Mouse (Mus musculus) left cerebral cortex, adult 9 months (tissue): ENCODE measurements around the gene Lmbrd2.
"Not testable (repeated sequence)": the region's sequence is repeated elsewhere in the genome, so short reads cannot be mapped to it uniquely, and the experiment has no call there.

Experiments
- DNase-seq, 2 experiments: peaks; one replicate each; pipeline ENCODE4 v3.0.0; 2022; ENCODE audit warnings: low spot score in 2 of 2

Lmbrd2 gene

DNA sequence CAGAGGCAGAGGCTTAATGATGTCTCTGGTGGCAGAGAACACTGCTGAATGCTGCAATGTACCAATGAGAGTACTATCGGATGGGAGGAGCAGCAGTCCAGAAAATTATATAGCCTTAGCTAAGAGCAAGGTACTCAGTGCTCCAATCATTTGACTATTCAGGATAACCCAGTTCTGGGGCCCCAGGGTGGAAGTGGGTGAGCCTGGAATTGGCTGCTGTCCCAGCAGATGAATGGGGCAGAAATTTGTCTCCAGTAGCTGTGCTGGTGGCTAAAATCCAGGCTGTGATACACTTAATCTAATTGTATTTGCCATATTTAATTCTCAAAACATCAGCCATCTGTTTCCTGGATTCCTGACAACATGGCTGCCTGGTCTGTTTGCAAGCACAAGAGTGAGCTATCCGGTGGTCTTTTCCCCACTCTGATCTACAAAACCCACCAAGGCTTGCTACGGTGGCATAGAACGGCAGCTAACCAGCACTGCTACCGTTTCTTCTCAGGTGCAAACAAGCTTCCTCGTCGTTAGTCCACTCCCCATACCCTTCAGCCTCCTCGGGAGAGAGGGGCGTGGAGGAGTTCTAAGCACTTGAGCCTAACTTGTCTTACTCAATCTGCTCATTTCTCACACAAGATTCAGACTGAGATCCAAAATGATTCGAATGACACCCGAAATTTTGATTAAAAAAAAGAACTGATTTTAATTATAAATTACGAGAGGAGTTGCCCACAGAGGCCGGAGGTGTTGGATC is 7.5 kb upstream of the Lmbrd2 start:
- no peak for DNase-seq

- no peak for DNase-seq
Observed at GRCm38 (mm10) chr15:9134891-9135507, 5.4 kb upstream of the Lmbrd2 start.

GRCm38 (mm10) chr15:9139447-9139846 is 903 bp upstream of the Lmbrd2 start:
- no peak for DNase-seq

DNA sequence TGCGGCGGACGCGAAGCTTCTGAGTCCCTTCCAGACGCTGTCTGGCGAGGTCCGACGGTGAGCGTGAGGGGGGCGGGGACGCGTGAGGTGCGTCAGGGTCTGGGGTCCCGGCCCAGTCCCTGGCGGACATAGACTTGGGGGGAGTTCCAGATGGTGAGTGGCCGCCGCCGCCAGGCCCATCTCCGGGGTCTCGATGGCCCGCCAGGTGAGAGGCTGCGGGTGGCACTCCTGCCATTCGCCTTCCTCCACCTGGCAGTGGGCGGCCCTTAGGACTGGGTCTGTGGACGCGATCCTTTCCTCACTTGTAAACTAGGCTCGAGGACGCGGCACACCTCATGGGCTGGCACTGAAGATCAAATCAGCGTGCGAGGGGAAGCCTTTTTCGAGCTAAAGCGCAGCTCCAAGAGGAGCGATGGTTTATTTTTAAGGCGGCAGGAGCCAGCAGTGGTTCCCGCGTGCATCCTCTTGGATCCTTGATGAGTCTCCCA is 378 bp downstream of the Lmbrd2 start:
- DNase-seq = peak in 1 of 2 experiments; percentile 59

DNA sequence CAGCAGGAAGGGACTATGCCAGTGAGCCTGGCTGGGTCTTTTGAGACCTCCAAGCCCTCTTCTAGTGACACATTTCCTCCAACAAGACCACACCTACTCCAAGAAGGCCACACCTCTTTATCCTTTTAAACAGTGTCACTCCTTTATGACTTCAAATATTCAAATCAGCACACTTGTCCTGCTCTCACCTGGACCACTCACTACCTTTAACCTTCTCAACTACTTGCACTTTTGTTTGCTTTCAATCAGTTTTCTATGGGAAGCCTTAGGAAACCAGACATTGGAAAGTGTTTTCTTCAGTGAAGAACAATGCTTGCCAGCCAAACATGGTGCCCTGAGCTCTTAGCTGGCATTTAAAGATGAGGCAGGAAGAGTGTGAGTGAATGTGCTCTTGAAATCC is 15.0 kb downstream of the Lmbrd2 start, which contains the start of gene Skp2:
TSS of gene Skp2 (minus strand) at position 101 of the 400 bp plus-strand sequence.
- no peak for DNase-seq

- no peak for DNase-seq
Observed at GRCm38 (mm10) chr15:9162557-9163070, 22.3 kb downstream of the Lmbrd2 start.

DNA sequence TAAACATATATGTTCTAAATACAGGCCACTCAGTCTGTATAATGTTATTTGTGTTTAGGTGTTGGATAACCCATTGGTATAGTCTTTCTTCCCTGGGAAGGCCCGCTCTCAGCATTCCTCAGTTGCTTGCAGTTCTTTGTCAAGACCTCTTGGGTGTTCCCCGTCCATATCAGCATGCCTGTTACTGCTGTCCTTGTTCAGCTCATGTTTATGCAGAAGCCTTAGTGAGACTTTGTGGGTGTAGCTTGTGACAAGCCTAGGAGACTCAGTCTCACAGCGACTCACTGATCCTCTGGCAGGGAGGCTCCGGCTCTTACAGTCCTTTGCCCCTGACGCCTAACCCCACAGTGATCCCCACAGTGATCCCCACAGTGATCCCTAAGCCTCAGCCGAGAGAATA is 23.8 kb downstream of the Lmbrd2 start:
- DNase-seq = no peak

GRCm38 (mm10) chr15:9177038-9177437 is 36.7 kb downstream of the Lmbrd2 start:
- DNase-seq = no peak

DNA sequence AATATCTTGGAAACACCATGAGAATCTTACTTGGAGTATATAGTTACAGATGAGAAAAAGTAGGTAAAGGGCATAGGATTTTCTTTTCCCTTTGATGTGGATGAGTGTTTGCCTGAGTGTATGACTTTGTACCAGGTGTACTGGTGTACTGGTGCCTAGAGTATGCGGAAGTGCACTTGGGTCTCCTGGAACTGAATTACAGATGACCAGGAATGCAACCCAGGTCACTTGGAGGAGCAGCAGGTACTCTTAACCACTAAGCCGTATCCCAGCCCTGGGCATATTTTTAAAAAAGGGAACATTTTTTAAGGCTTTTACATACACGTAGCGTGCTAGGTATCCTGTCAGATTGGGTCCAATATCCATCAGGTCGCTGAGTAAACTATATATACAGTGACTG is 43.6 kb downstream of the Lmbrd2 start:
- DNase-seq = no peak

GRCm38 (mm10) chr15:9189796-9190195 is 49.4 kb downstream of the Lmbrd2 start:
- DNase-seq = no peak

- not testable (repeated sequence) for DNase-seq
Observed at GRCm38 (mm10) chr15:9192685-9193084, 52.3 kb downstream of the Lmbrd2 start.

- DNase-seq = no peak
Observed at GRCm38 (mm10) chr15:9198421-9198820, 58.1 kb downstream of the Lmbrd2 start.

GRCm38 (mm10) chr15:9211891-9212290 is 71.5 kb downstream of the Lmbrd2 start:
- DNase-seq = no peak

DNA sequence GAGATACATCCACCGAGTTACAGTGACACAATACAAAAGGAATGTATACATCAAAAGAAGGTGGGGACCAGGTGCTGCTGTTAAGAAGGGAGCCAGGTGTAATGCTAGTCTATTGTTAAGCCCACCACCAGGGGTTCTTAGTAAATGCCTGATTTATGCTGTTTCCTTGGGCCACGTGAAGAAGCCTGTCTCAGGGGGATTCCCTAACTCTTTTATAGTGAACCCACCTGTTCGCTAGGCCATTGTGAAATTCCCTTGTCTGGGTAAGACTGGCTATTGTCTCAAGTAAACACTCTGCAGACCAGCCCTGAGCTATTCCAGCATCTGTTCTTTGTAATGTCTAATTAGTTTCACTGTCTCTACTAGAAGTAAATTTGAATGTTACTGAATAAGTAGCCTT is 72.7 kb downstream of the Lmbrd2 start:
- not testable (repeated sequence) for DNase-seq

DNA sequence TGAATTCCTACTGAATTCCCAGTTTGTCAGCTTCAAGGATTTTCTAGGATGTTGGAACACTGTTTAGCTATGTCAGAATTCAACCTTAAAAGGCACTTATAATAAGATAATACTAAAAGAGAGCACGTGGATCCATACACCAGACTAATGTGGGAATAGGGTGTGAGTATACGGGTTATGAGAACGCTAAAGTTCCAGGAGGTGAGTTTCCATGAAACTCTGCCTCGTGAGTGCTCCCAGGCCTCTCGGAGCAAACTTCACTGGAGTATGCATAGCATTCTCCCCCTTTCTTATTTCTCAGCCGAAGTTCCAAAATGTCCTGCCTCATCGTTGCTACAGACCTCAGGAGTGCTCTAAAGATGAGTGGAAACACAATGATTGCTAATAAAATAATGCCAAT is 73.1 kb downstream of the Lmbrd2 start:
- DNase-seq = not testable (repeated sequence)

DNA sequence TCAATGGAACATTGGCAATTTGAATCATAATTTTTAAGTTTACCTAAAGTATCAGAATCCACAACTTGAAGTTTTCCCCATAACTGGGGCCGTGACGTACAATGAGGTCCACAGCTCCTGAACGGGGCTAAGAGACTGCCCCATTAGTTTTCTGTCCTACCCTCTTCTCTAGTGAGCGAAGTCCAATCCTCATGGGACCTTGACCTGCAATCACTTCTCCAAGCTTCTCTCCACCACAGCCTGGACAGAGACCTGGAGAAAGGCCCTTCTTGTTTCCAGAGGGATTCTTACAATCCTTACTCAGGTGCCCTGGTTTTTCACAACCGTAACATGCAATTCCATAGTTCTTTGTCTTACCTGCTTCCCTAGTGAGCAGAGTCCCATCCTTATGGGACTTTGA is 76.1 kb downstream of the Lmbrd2 start:
- no peak for DNase-seq

DNA sequence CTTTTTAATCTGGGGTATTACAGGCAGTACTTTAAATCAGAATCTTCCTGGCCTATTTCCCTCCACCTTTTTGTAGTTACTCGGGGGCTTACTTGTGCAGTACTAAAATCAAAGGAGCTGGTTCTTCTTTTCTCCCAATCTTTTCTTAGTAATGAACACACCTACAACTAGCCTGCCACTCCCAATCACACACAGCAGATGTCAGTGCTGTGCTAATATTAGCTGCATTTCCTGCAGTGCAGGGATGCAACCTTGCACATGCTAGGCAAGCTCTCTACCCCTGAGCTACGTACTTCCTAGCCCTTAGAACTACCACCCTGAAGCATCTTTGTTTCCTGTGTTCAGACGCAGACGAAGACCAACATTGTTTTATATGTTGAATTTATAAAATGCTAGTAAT is 90.6 kb downstream of the Lmbrd2 start:
- DNase-seq = not testable (repeated sequence)

- no peak for DNase-seq
Observed at GRCm38 (mm10) chr15:9246345-9246744, 106.0 kb downstream of the Lmbrd2 start.
